10 mouse cellular contexts compared by ENCODE assay signal in genomic region chr12:104897051-104897618, GRCm38 (mm10). TPM values are rescaled to one million over a fixed set of nuclear protein-coding genes. Genes with fewer than 3 reads are reported as not detected.
A peak's percentile ranks its signal among the peaks of the same experiment; 100 is the strongest.
DNase-seq lines count a peak whose midpoint lies in the region; ATAC-seq and TF ChIP-seq lines count a peak whose summit lies in the region.
"Had no signal": no experiment of that assay in that cellular context is flagged by ENCODE, and none has a peak within 500 bp of the region (broad histone marks: within the 10 kb centered on the region; RNA-seq: fewer than 3 reads in every experiment).

No protein-coding gene starts in this region.

- 58% methylated on average over 8 of the region's 8 CpGs for WGBS in forebrain, embryonic 10.5 days
- WGBS in forebrain, embryonic 13.5 days = 62% methylated on average over 8 of the region's 8 CpGs
- WGBS in hindbrain, embryonic 12.5 days = 59% methylated on average over 8 of the region's 8 CpGs
- 54% methylated on average over 8 of the region's 8 CpGs for WGBS in limb, embryonic 11.5 days

- peaks cover 44% of the 10 kb centered on the region for H3K4me1 ChIP-seq in forebrain, embryonic 10.5 days
- H3K4me1 ChIP-seq in forebrain, embryonic 13.5 days = peaks cover 24% of the 10 kb centered on the region
- H3K4me1 ChIP-seq in ES-E14 (ENCODE audit: control insufficient read depth in 2 of 2, insufficient read depth in 2 of 2, low read length in 2 of 2, poor library complexity in 1 of 2) = peaks cover 22 to 39% of the 10 kb centered on the region in 2 experiments
- peaks cover 21% of the 10 kb centered on the region for H3K4me1 ChIP-seq in hindbrain, embryonic 12.5 days
- peaks cover 25% of the 10 kb centered on the region for H3K4me1 ChIP-seq in limb, embryonic 11.5 days (ENCODE audit: control insufficient read depth, insufficient read depth, low read length)
- H3K4me1 ChIP-seq: liver, embryonic 12.5 days had no signal

- H3K4me2 ChIP-seq in forebrain, embryonic 13.5 days = no peak overlapping the region
- H3K4me2 ChIP-seq in hindbrain, embryonic 12.5 days (replicated peaks) = no peak overlapping the region
- no peak overlapping the region; the same call in 1 of the 2 replicates for H3K4me2 ChIP-seq in limb, embryonic 11.5 days (ENCODE audit: low read depth, severe bottlenecking)
- H3K4me2 ChIP-seq: liver, embryonic 12.5 days had no signal

- in situ Hi-C loops in ES-E14 (cut with MboI; ENCODE audit: low sequenced_read_pairs in 2 of 2, unreplicated experiment in 2 of 2) = no loop called here

- peak; percentile 38 for DNase-seq in forebrain, embryonic 10.5 days (ENCODE audit: extremely low spot score, low spot score)
- no peak for DNase-seq in ES-E14 (ENCODE audit: low read depth, low spot score)
- peak; percentile 66 for DNase-seq in limb, embryonic 11.5 days (ENCODE audit: low spot score)
- DNase-seq in right cerebral cortex, adult 2 months (ENCODE audit: low spot score in 2 of 2) = no peak
- no peak for DNase-seq in left cerebral cortex, adult 9 months (ENCODE audit: low spot score in 2 of 2)
- DNase-seq in left cerebral cortex, postnatal 10 days (ENCODE audit: extremely low spot score in 1 of 2, low spot score in 2 of 2) = no peak
- DNase-seq: gastrocnemius, postnatal 25 days had no signal

- H3K36me3 ChIP-seq in forebrain, embryonic 10.5 days (replicated peaks) = no peaks in the 10 kb centered on the region
- no peaks in the 10 kb centered on the region for H3K36me3 ChIP-seq in forebrain, embryonic 13.5 days (ENCODE audit: poor library complexity, severe bottlenecking)
- H3K36me3 ChIP-seq in ES-E14 (ENCODE audit: control insufficient read depth, insufficient read depth, low read length, poor library complexity, severe bottlenecking) = no peaks in the 10 kb centered on the region
- no peaks in the 10 kb centered on the region for H3K36me3 ChIP-seq in hindbrain, embryonic 12.5 days
- no peaks in the 10 kb centered on the region for H3K36me3 ChIP-seq in limb, embryonic 11.5 days (ENCODE audit: control insufficient read depth, insufficient read depth, low read length)
- H3K36me3 ChIP-seq: liver, embryonic 12.5 days had no signal

- H3K27me3 ChIP-seq in forebrain, embryonic 10.5 days (ENCODE audit: poor library complexity, severe bottlenecking) = peaks cover 11% of the 10 kb centered on the region; the same call in 1 of the 2 replicates
- no peaks in the 10 kb centered on the region for H3K27me3 ChIP-seq in forebrain, embryonic 13.5 days
- H3K27me3 ChIP-seq in hindbrain, embryonic 12.5 days = no peaks in the 10 kb centered on the region
- no peaks in the 10 kb centered on the region for H3K27me3 ChIP-seq in limb, embryonic 11.5 days (ENCODE audit: control insufficient read depth, insufficient read depth, low read length)
- H3K27me3 ChIP-seq: liver, embryonic 12.5 days had no signal

- no peaks in the 10 kb centered on the region for H3K9me3 ChIP-seq in forebrain, embryonic 10.5 days
- H3K9me3 ChIP-seq in forebrain, embryonic 13.5 days (replicated peaks) = 0 out of 2 replicates have a peak, but pooled peaks cover 5% of the 10 kb centered on the region
- H3K9me3 ChIP-seq in ES-E14 (ENCODE audit: control insufficient read depth, insufficient read depth, low read depth, low read length) = no peaks in the 10 kb centered on the region
- H3K9me3 ChIP-seq in hindbrain, embryonic 12.5 days (replicated peaks) = peaks cover 3% of the 10 kb centered on the region; the same call in 1 of the 2 replicates
- no peaks in the 10 kb centered on the region for H3K9me3 ChIP-seq in limb, embryonic 11.5 days (ENCODE audit: control insufficient read depth, low read length)

- no peak overlapping the region for H3K4me3 ChIP-seq in forebrain, embryonic 10.5 days
- H3K4me3 ChIP-seq in forebrain, embryonic 13.5 days = no peak overlapping the region
- no peak overlapping the region for H3K4me3 ChIP-seq in ES-E14 (ENCODE audit: insufficient read depth in 1 of 2, low read depth in 1 of 2, low read length in 2 of 2, poor library complexity in 1 of 2, severe bottlenecking in 1 of 2)
- no peak overlapping the region for H3K4me3 ChIP-seq in hindbrain, embryonic 12.5 days
- no peak overlapping the region for H3K4me3 ChIP-seq in limb, embryonic 11.5 days (ENCODE audit: low read depth, low read length)
- H3K4me3 ChIP-seq: liver, embryonic 12.5 days had no signal

- intact Hi-C loops in left cerebral cortex, postnatal 10 days (cut with DNase I) = no loop called here

- ATAC-seq in forebrain, embryonic 13.5 days = no peak; the same call in 1 of the 2 replicates
- peak; percentile 71 for ATAC-seq in hindbrain, embryonic 12.5 days (ENCODE audit: low FRiP score)
- peak; percentile 86 for ATAC-seq in limb, embryonic 11.5 days (ENCODE audit: insufficient number of reproducible peaks, low FRiP score, low TSS enrichment, low read depth)
- ATAC-seq: liver, embryonic 12.5 days had no signal

- H3K27ac ChIP-seq in forebrain, embryonic 10.5 days = peak overlapping the region; percentile 79
- no peak overlapping the region for H3K27ac ChIP-seq in forebrain, embryonic 13.5 days
- peak overlapping the region; percentile 11; the same call in 1 of the 2 replicates for H3K27ac ChIP-seq in ES-E14 (ENCODE audit: insufficient read depth, low read depth, low read length, poor library complexity, severe bottlenecking)
- H3K27ac ChIP-seq in hindbrain, embryonic 12.5 days = peak overlapping the region; percentile 25; the same call in 1 of the 2 replicates
- H3K27ac ChIP-seq in limb, embryonic 11.5 days (replicated peaks; ENCODE audit: low read depth, low read length) = peak overlapping the region; percentile 87
- H3K27ac ChIP-seq: liver, embryonic 12.5 days had no signal

- H3K9ac ChIP-seq in forebrain, embryonic 13.5 days = no peak overlapping the region
- H3K9ac ChIP-seq in ES-E14 (ENCODE audit: insufficient read depth, low read depth, low read length, poor library complexity, severe bottlenecking) = peak overlapping the region; percentile 2; the same call in 1 of the 2 replicates
- H3K9ac ChIP-seq in hindbrain, embryonic 12.5 days = no peak overlapping the region
- no peak overlapping the region for H3K9ac ChIP-seq in limb, embryonic 11.5 days (ENCODE audit: low read length)
- H3K9ac ChIP-seq: liver, embryonic 12.5 days had no signal

TF ChIP-seq in ES-E14, 5 proteins besides CTCF, POLR2A, EP300 and RAD21:
- no peak for TF ChIP-seq ZC3H11A (IDR thresholded peaks at IDR 0.05; ENCODE audit: borderline replicate concordance, low read depth, low read length)

RNA-seq across cellular contexts. Expression of gene Clmn, which starts 32.3 kb away (rescaled TPM):
- polyA plus RNA-seq in forebrain, embryonic 10.5 days (2016; fragmentation: Nextera tagmentation; extraction: Ambion mirVana) = 1.6 and 2.1 TPM in 2 replicates
- polyA plus RNA-seq in forebrain, embryonic 13.5 days (2015; fragmentation: Nextera tagmentation; extraction: Ambion mirVana) = 0.75 and 0.83 TPM in 2 replicates
- total RNA-seq in ES-E14 (2012; rRNA removed) = 3.1 and 4.2 TPM in 2 replicates
- polyA plus RNA-seq in hindbrain, embryonic 12.5 days (2016; fragmentation: Nextera tagmentation; extraction: Ambion mirVana) = 2.8 and 4.1 TPM in 2 replicates
- 5.9 and 6.3 TPM in 2 replicates for polyA plus RNA-seq in limb, embryonic 11.5 days (2014; fragmentation: Nextera tagmentation; extraction: Ambion mirVana)
- total RNA-seq in left cerebral cortex, postnatal 10 days (2021) = 10 to 100 TPM; 18.1 to 24.5 TPM

Comparison
In these comparisons a context has a peak if more than half of its experiments do, and no peak if none do; other contexts are left out.
1. DNase-seq: peak in forebrain, embryonic 10.5 days (single experiment) and limb, embryonic 11.5 days (single experiment); none in ES-E14 (single experiment), right cerebral cortex, adult 2 months (0 of 2), left cerebral cortex, adult 9 months (0 of 2) and left cerebral cortex, postnatal 10 days (0 of 2).